Comparison of ENCODE assay signal across 11 mouse cellular contexts in genomic region chr4:55563050-55563449, GRCm38 (mm10). TPM values are rescaled to one million over a fixed set of nuclear protein-coding genes. Genes with fewer than 3 reads are reported as not detected.
DNase-seq lines count a peak whose midpoint lies in the region; ATAC-seq and TF ChIP-seq lines count a peak whose summit lies in the region.
"Had no signal": no experiment of that assay in that cellular context is flagged by ENCODE, and none has a peak within 500 bp of the region (broad histone marks: within the 10 kb centered on the region; RNA-seq: fewer than 3 reads in every experiment).

No protein-coding gene starts in this region.

- H3K9ac ChIP-seq in forebrain, embryonic 16.5 days (replicated peaks; ENCODE audit: low read depth, low read length) = no peak overlapping the region
- no peak overlapping the region for H3K9ac ChIP-seq in lung, embryonic 14.5 days

- no peak overlapping the region for H3K4me2 ChIP-seq in forebrain, embryonic 16.5 days (ENCODE audit: low read length)
- H3K4me2 ChIP-seq in lung, embryonic 14.5 days = no peak overlapping the region

- no peak overlapping the region for H3K27ac ChIP-seq in forebrain, embryonic 16.5 days (ENCODE audit: low read length)
- no peak overlapping the region for H3K27ac ChIP-seq in forebrain, embryonic 10.5 days
- H3K27ac ChIP-seq in lung, embryonic 14.5 days (ENCODE audit: low read depth) = no peak overlapping the region

- no peak for TF ChIP-seq CTCF in lung, embryonic 14.5 days (IDR thresholded peaks at IDR 0.05; ENCODE audit: low read depth)

- H3K9me3 ChIP-seq in forebrain, embryonic 16.5 days (ENCODE audit: control insufficient read depth, low read length) = no peaks in the 10 kb centered on the region
- H3K9me3 ChIP-seq in forebrain, embryonic 10.5 days = no peaks in the 10 kb centered on the region
- no peaks in the 10 kb centered on the region for H3K9me3 ChIP-seq in lung, embryonic 14.5 days (ENCODE audit: low read depth, low read length)

- peak; percentile 49; the same call in 1 of the 2 replicates for ATAC-seq in forebrain, embryonic 16.5 days
- ATAC-seq in lung, embryonic 14.5 days (ENCODE audit: insufficient read depth) = no peak

- no peaks in the 10 kb centered on the region for H3K27me3 ChIP-seq in forebrain, embryonic 16.5 days (replicated peaks; ENCODE audit: control insufficient read depth, insufficient read depth, low read length)
- no peaks in the 10 kb centered on the region for H3K27me3 ChIP-seq in forebrain, embryonic 10.5 days (ENCODE audit: poor library complexity, severe bottlenecking)
- no peaks in the 10 kb centered on the region for H3K27me3 ChIP-seq in lung, embryonic 14.5 days (ENCODE audit: insufficient read depth, low read length)

- no peak overlapping the region for H3K4me3 ChIP-seq in forebrain, embryonic 16.5 days (replicated peaks; ENCODE audit: low read length)
- no peak overlapping the region for H3K4me3 ChIP-seq in forebrain, embryonic 10.5 days
- no peak overlapping the region for H3K4me3 ChIP-seq in lung, embryonic 14.5 days (ENCODE audit: low read depth, low read length)
- H3K4me3 ChIP-seq: myocyte had no signal

- DNase-seq in forebrain, embryonic 10.5 days (ENCODE audit: extremely low spot score, low spot score) = no peak
- peak; percentile 8 for DNase-seq in lung, embryonic 14.5 days
- DNase-seq in lung, postnatal 25 days (ENCODE audit: low spot score) = no peak
- DNase-seq in embryo, embryonic 10.5 days (ENCODE audit: low spot score) = peak; percentile 39
- peak; percentile 10 for DNase-seq in gastrocnemius, postnatal 14 days
- DNase-seq in yolk sac, embryonic 10.5 days (ENCODE audit: low spot score) = no peak
- no peak for DNase-seq in MN1 (ENCODE audit: low spot score)
- DNase-seq: retina, postnatal 1 day; thymus, postnatal 4 days had no signal

- H3K36me3 ChIP-seq in forebrain, embryonic 16.5 days (ENCODE audit: control insufficient read depth, insufficient read depth) = no peaks in the 10 kb centered on the region
- H3K36me3 ChIP-seq in forebrain, embryonic 10.5 days (replicated peaks) = no peaks in the 10 kb centered on the region
- H3K36me3 ChIP-seq in lung, embryonic 14.5 days (ENCODE audit: insufficient read depth) = no peaks in the 10 kb centered on the region

- 64% methylated on average over 8 of the region's 8 CpGs for WGBS in forebrain, embryonic 16.5 days
- 83% methylated on average over 8 of the region's 8 CpGs for WGBS in forebrain, embryonic 10.5 days
- 61% methylated on average over 8 of the region's 8 CpGs for WGBS in lung, embryonic 14.5 days

- intact Hi-C loops in gastrocnemius, postnatal 14 days (cut with DNase I; ENCODE audit: low total_unique reads) = no loop called here

- peaks cover 7% of the 10 kb centered on the region for H3K4me1 ChIP-seq in forebrain, embryonic 16.5 days (replicated peaks; ENCODE audit: control insufficient read depth, insufficient read depth, low read length)
- H3K4me1 ChIP-seq in forebrain, embryonic 10.5 days = peaks cover 10% of the 10 kb centered on the region
- no peaks in the 10 kb centered on the region for H3K4me1 ChIP-seq in lung, embryonic 14.5 days (ENCODE audit: insufficient read depth)

RNA-seq across cellular contexts. Expression of gene Klf4, which starts 30.8 kb away (rescaled TPM):
- polyA plus RNA-seq in forebrain, embryonic 16.5 days (2015; fragmentation: Nextera tagmentation; extraction: Ambion mirVana) = 1.7 and 2.6 TPM in 2 replicates
- 0.80 and 0.83 TPM in 2 replicates for polyA plus RNA-seq in forebrain, embryonic 10.5 days (2016; fragmentation: Nextera tagmentation; extraction: Ambion mirVana)
- 4.6 and 5.1 TPM in 2 replicates for polyA plus RNA-seq in lung, embryonic 14.5 days (2014; fragmentation: Nextera tagmentation; extraction: Ambion mirVana)
- 10 to 100 TPM; 14.0 to 17.3 TPM for total RNA-seq in gastrocnemius, postnatal 14 days (2021)

Comparison
In these comparisons a context has a peak if more than half of its experiments do, and no peak if none do; other contexts are left out.
1. DNase-seq: peak in lung, embryonic 14.5 days (single experiment), embryo, embryonic 10.5 days (single experiment) and gastrocnemius, postnatal 14 days (single experiment); none in forebrain, embryonic 10.5 days (single experiment), lung, postnatal 25 days (single experiment), yolk sac, embryonic 10.5 days (single experiment) and MN1 (single experiment).